Mouse (Mus musculus) intestine, embryonic 15.5 days (tissue): Measurements from ENCODE around the gene Stim2. TPM values are rescaled to one million over a fixed set of nuclear protein-coding genes. Genes with fewer than 3 reads are reported as not detected.
A peak's percentile ranks its signal among the peaks of the same experiment; 100 is the strongest.

Experiments used
- ATAC-seq: fragments of 200-750 bp; cut with Nextera tagmentation; 2 replicates; pipeline ENCODE4 v1.8.0; 2017; ENCODE audit warnings: moderate TSS enrichment, moderate library complexity
- H3K27ac ChIP-seq: fragments of 300-500 bp; sonication (generic); 2 replicates; pipeline ENCODE4 v1.5.1; 2015; ENCODE audit warnings: mild to moderate bottlenecking, inconsistent platforms
- H3K27me3 ChIP-seq: fragments of 300-500 bp; sonication (generic); replicated peaks from 2 replicates; pipeline ENCODE4 v1.6.1; 2015; ENCODE audit warnings: inconsistent platforms
- H3K36me3 ChIP-seq: fragments of 300-500 bp; sonication (generic); 2 replicates; pipeline ENCODE4 v1.6.1; 2015; ENCODE audit warnings: inconsistent platforms
- H3K4me1 ChIP-seq: fragments of 300-500 bp; sonication (generic); replicated peaks from 2 replicates; pipeline ENCODE4 v1.6.1; 2015; ENCODE audit warnings: inconsistent platforms
- H3K4me2 ChIP-seq: fragments of 300-500 bp; sonication (generic); replicated peaks from 2 replicates; pipeline ENCODE4 v1.6.1; 2015; ENCODE audit warnings: mild to moderate bottlenecking, inconsistent platforms
- H3K4me3 ChIP-seq: fragments of 300-500 bp; sonication (generic); replicated peaks from 2 replicates; pipeline ENCODE4 v1.5.1; 2015; ENCODE audit warnings: inconsistent platforms
- H3K9ac ChIP-seq: fragments of 300-500 bp; sonication (generic); 2 replicates; pipeline ENCODE4 v1.6.1; 2015; ENCODE audit warnings: inconsistent platforms
- H3K9me3 ChIP-seq: fragments of 300-500 bp; sonication (generic); 2 replicates; pipeline ENCODE4 v1.6.1; 2016; ENCODE audit warnings: inconsistent platforms
- WGBS: fragments of 180-500 bp; shearing (Covaris S2); methylation state at CpG from one replicate; pipeline ENCODE4 v1.1.7; 2015; 5-methylcytosine and 5-hydroxymethylcytosine counted together
- polyA plus RNA-seq: library from polyadenylated mRNA; unstranded; fragments of >200 nt; fragmentation: Nextera tagmentation; extraction: Ambion mirVana; gene quantifications from 2 replicates; pipeline ENCODE4 v1.2.1, GENCODE M21; 2015

Gene Stim2
- polyA plus RNA-seq, 1 experiment from 2014 or later = 17.8 TPM

DNA sequence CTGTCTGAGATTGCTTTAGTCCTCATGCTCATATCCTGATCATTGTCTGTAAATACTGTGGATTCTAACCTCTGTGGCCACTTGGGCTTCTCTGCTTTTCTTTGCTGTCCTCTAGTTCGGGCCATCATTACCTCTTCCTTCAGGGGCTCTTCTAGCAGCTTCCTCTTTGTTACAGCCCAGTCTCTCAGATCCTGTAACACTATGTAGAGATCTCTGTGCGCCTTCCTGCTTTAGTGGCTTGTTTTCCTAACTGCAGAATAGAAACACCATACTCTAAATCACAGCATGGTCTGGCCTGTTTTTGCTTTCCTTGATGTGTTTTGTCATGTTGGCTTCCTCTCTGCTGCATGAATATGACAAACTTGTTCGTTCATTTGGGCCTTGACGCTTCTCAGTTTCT, 21.2 kb downstream of the Stim2 start:
- Histone ChIP-seq H3K27me3 (no peaks in the 10 kb centered on the region), H3K9ac (no peak overlapping the region), H3K9me3 (no peaks in the 10 kb centered on the region), H3K4me1 (0 out of 2 replicates have a peak, but pooled peaks cover 3% of the 10 kb centered on the region), H3K27ac (no peak overlapping the region), H3K4me3 (no peak overlapping the region), H3K36me3 (no peaks in the 10 kb centered on the region), H3K4me2 (no peak overlapping the region)
- no peak for ATAC-seq
- 54% methylated on average over 4 of the region's 4 CpGs for WGBS

DNA sequence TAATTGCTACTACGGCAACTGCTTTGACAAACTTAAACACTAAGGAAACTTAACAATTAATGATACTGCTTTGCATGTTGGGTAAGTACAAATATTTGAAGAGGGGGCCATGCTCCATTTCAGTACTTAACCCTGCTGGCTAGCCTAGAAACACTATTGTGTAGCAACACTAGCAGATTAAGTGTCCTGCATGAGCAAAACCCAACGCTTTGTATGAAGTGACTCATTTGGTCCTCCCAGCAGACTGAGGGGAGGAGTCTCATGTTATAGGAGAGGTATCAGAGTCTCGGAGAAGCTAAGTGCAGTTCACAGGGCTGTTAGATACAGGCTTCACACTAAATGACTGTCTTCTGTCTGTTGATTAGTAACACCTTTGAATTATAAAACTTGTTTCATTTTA, 26.3 kb downstream of the Stim2 start:
- ATAC-seq = peak; percentile 59; the same call in 1 of the 2 replicates

GRCm38 (mm10) chr5:54025630-54026029, 27.3 kb downstream of the Stim2 start:
- ATAC-seq = no peak
- no peaks in the 10 kb centered on the region for H3K4me1 ChIP-seq
- H3K4me2 ChIP-seq = no peak overlapping the region
- H3K4me3 ChIP-seq = no peak overlapping the region
- no peak overlapping the region for H3K9ac ChIP-seq
- no peaks in the 10 kb centered on the region for H3K36me3 ChIP-seq
- no peaks in the 10 kb centered on the region for H3K27me3 ChIP-seq
- 91% methylated on average over 2 of the region's 2 CpGs for WGBS
- no peak overlapping the region for H3K27ac ChIP-seq
- no peaks in the 10 kb centered on the region for H3K9me3 ChIP-seq

More for the DNA sequence above, 26.3 kb downstream of the Stim2 start:
- Histone ChIP-seq H3K4me1 (0 out of 2 replicates have a peak, but pooled peaks cover under 1% of the 10 kb centered on the region), H3K9me3 (no peaks in the 10 kb centered on the region), H3K36me3 (no peaks in the 10 kb centered on the region), H3K27ac (no peak overlapping the region), H3K9ac (no peak overlapping the region), H3K4me2 (no peak overlapping the region), H3K4me3 (no peak overlapping the region), H3K27me3 (no peaks in the 10 kb centered on the region)
- WGBS = 47% methylated on average over 3 of the region's 3 CpGs

DNA sequence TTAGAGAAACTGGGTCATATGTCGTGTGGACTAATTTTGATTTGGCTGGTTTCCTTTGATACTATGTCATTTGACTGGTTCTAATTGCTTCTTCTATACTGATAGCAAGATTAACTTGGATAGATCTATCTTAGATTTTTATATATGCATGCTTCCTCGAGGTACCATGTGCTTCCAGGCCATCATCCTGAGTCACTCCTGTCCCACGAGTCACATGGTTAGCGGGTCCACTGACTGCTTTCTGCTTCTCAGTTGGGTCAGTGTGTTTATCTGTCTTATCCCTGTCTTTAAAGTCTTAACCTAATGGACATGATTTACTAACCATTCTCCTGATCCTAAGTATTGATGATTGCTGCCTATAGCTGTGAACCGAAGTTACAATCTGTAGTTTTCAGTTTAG, 34.9 kb downstream of the Stim2 start:
- no peaks in the 10 kb centered on the region for H3K4me1 ChIP-seq
- no peaks in the 10 kb centered on the region for H3K36me3 ChIP-seq
- WGBS = 82% methylated on average over 5 of the region's 5 CpGs
- no peak for ATAC-seq
- no peaks in the 10 kb centered on the region for H3K27me3 ChIP-seq
- no peak overlapping the region for H3K4me3 ChIP-seq
- no peak overlapping the region for H3K9ac ChIP-seq
- H3K27ac ChIP-seq = no peak overlapping the region
- no peak overlapping the region for H3K4me2 ChIP-seq
- H3K9me3 ChIP-seq = no peaks in the 10 kb centered on the region

- H3K27me3 ChIP-seq = no peaks in the 10 kb centered on the region
- H3K4me2 ChIP-seq = no peak overlapping the region
- H3K27ac ChIP-seq = no peak overlapping the region
- no peak overlapping the region for H3K9ac ChIP-seq
- no peaks in the 10 kb centered on the region for H3K4me1 ChIP-seq
- 0 out of 2 replicates have a peak, but pooled peaks have one; percentile 10 for ATAC-seq
- H3K9me3 ChIP-seq = no peaks in the 10 kb centered on the region
- no peaks in the 10 kb centered on the region for H3K36me3 ChIP-seq
- H3K4me3 ChIP-seq = no peak overlapping the region
- 46% methylated on average over 1 of the region's 1 CpGs for WGBS
These were observed 36.4 kb downstream of the Stim2 start for GRCm38 (mm10) chr5:54034680-54035079.

DNA sequence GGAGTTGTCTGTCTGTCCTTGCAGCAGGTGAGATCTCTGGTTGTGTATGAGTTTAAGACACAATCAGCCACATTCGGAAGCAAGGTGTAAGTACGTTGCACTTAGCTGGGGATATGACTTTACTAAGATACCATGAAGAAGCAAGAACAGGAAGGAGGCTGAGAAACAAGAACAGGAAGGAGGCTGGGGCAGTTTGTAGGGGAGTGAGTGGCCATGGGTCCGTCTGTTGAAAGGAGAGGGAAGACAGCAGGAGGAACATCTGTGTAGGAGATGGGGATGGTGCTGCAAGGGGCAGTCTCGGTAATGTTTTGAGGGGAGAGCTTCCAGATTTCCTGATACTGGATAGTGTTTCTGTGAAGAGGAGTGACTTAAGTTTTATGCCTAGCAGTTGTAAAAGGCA, 40.3 kb downstream of the Stim2 start:
- Histone ChIP-seq H3K9ac (no peak overlapping the region), H3K4me3 (no peak overlapping the region), H3K36me3 (no peaks in the 10 kb centered on the region), H3K27me3 (no peaks in the 10 kb centered on the region), H3K9me3 (no peaks in the 10 kb centered on the region), H3K27ac (no peak overlapping the region), H3K4me1 (no peaks in the 10 kb centered on the region), H3K4me2 (no peak overlapping the region)
- no peak for ATAC-seq
- 68% methylated on average over 4 of the region's 4 CpGs for WGBS

GRCm38 (mm10) chr5:54040527-54040926, 42.2 kb downstream of the Stim2 start:
- WGBS = 85% methylated on average over 8 of the region's 8 CpGs
- Histone ChIP-seq H3K36me3 (no peaks in the 10 kb centered on the region), H3K27ac (no peak overlapping the region), H3K9me3 (no peaks in the 10 kb centered on the region), H3K27me3 (no peaks in the 10 kb centered on the region), H3K4me3 (no peak overlapping the region), H3K4me2 (no peak overlapping the region), H3K4me1 (no peaks in the 10 kb centered on the region), H3K9ac (no peak overlapping the region)
- no peak for ATAC-seq

GRCm38 (mm10) chr5:54042013-54042412, 43.7 kb downstream of the Stim2 start:
- Histone ChIP-seq H3K4me3 (no peak overlapping the region), H3K36me3 (no peaks in the 10 kb centered on the region), H3K9me3 (no peaks in the 10 kb centered on the region), H3K27ac (no peak overlapping the region), H3K9ac (no peak overlapping the region), H3K4me1 (no peaks in the 10 kb centered on the region), H3K27me3 (no peaks in the 10 kb centered on the region), H3K4me2 (no peak overlapping the region)
- ATAC-seq = no peak
- 90% methylated on average over 7 of the region's 7 CpGs for WGBS

- H3K27me3 ChIP-seq = no peaks in the 10 kb centered on the region
- no peak for ATAC-seq
- H3K27ac ChIP-seq = no peak overlapping the region
- WGBS = 78% methylated on average over 3 of the region's 3 CpGs
- H3K4me2 ChIP-seq = no peak overlapping the region
- peaks cover 5% of the 10 kb centered on the region; the same call in 1 of the 2 replicates for H3K4me1 ChIP-seq
- H3K36me3 ChIP-seq = no peaks in the 10 kb centered on the region
- no peaks in the 10 kb centered on the region for H3K9me3 ChIP-seq
- no peak overlapping the region for H3K9ac ChIP-seq
- no peak overlapping the region for H3K4me3 ChIP-seq
These were observed 47.2 kb downstream of the Stim2 start for GRCm38 (mm10) chr5:54045523-54045922.

GRCm38 (mm10) chr5:54046432-54046831, 48.1 kb downstream of the Stim2 start:
- Histone ChIP-seq H3K4me1 (peaks cover 5% of the 10 kb centered on the region; the same call in 1 of the 2 replicates), H3K36me3 (no peaks in the 10 kb centered on the region), H3K9ac (no peak overlapping the region), H3K27ac (no peak overlapping the region), H3K4me3 (no peak overlapping the region), H3K9me3 (no peaks in the 10 kb centered on the region), H3K27me3 (no peaks in the 10 kb centered on the region), H3K4me2 (no peak overlapping the region)
- WGBS = 87% methylated on average over 1 of the region's 1 CpGs
- ATAC-seq = no peak

DNA sequence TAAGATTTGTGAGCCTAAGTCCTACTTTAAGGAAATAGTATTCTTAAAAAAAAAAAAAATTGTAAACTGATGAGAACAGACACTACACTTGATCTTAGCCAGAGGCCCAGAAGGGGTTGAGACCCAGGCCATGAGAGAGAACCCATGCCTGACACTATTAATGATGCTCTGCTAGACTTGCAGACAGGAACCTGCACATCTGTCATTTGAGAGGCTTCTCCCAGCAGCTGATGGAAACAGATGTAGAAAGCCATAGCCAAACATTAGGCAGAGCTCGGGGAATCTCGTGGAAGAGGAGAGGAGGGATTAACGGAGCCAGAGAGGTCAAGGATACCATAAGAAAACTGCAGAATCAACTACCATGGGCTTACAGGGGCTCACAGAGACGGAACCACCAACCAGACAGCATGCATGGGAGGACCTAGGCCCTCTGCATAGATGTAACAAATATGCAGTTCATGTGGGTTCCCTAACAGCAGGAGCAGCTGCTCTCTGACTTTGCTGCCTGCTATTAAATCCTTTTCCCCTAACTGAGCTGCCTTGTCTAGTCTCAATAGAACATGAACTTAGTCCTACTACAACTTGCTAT, 50.9 kb downstream of the Stim2 start:
- 25% methylated on average over 4 of the region's 4 CpGs for WGBS
- Histone ChIP-seq H3K4me2 (no peak overlapping the region), H3K9ac (no peak overlapping the region), H3K27me3 (no peaks in the 10 kb centered on the region), H3K27ac (no peak overlapping the region), H3K9me3 (no peaks in the 10 kb centered on the region), H3K4me3 (no peak overlapping the region), H3K36me3 (no peaks in the 10 kb centered on the region), H3K4me1 (peaks cover 5% of the 10 kb centered on the region; the same call in 1 of the 2 replicates)
- peak; percentile 52; the same call in 1 of the 2 replicates for ATAC-seq

DNA sequence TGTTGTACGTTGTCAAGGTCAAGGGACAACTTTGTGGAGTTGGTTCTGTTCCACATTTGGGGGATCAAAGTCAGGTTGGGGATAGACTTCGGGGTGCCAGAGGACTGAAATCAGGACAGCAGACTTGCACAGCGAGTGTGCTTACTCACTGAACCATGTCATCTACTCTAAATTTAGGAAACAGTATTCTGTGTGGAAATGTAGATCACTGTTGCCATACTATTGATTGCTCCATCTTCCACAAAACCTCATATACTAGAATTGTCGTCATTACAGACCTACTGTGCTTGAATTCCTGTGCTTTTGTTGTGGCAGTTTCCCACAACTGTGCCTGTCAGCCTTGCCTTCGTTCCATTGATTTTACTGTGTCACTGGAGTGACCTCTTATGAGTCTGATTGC, 51.6 kb downstream of the Stim2 start:
- WGBS = 87% methylated on average over 5 of the region's 5 CpGs
- no peak for ATAC-seq

GRCm38 (mm10) chr5:54051056-54051455, 52.8 kb downstream of the Stim2 start:
- Histone ChIP-seq H3K27me3 (no peaks in the 10 kb centered on the region), H3K36me3 (no peaks in the 10 kb centered on the region), H3K9me3 (no peaks in the 10 kb centered on the region), H3K4me3 (no peak overlapping the region), H3K27ac (no peak overlapping the region), H3K4me2 (no peak overlapping the region), H3K9ac (no peak overlapping the region), H3K4me1 (peaks cover 5% of the 10 kb centered on the region; the same call in 1 of the 2 replicates)
- ATAC-seq = peak; percentile 27; the same call in 1 of the 2 replicates
- WGBS = 91% methylated on average over 3 of the region's 3 CpGs

More for the DNA sequence above, 51.6 kb downstream of the Stim2 start:
- H3K9ac ChIP-seq = no peak overlapping the region
- H3K36me3 ChIP-seq = no peaks in the 10 kb centered on the region
- no peak overlapping the region for H3K4me2 ChIP-seq
- no peak overlapping the region for H3K27ac ChIP-seq
- H3K4me3 ChIP-seq = no peak overlapping the region
- H3K9me3 ChIP-seq = no peaks in the 10 kb centered on the region
- H3K4me1 ChIP-seq = peaks cover 5% of the 10 kb centered on the region; the same call in 1 of the 2 replicates
- H3K27me3 ChIP-seq = no peaks in the 10 kb centered on the region
